Mouse (Mus musculus): ENCODE measurements around the gene Usb1. TPM values are rescaled to one million over a fixed set of nuclear protein-coding genes. Genes with fewer than 3 reads are reported as not detected.

Gene Usb1
- total RNA-seq, 2 experiments from 2014 or later: 11.6 to 12.3 TPM

- no peak for DNase-seq (ENCODE audit: low spot score in 2 of 2)
These were observed 534 bp downstream of the Usb1 start for GRCm38 (mm10) chr8:95332437-95333199.

- DNase-seq (ENCODE audit: low spot score in 2 of 2): no peak
These were observed 3.6 kb downstream of the Usb1 start for GRCm38 (mm10) chr8:95335706-95336105.

GRCm38 (mm10) chr8:95336363-95336762 lies 4.3 kb downstream of the Usb1 start:
- DNase-seq (ENCODE audit: low spot score in 2 of 2): no peak

GRCm38 (mm10) chr8:95341721-95342120 lies 9.6 kb downstream of the Usb1 start:
- DNase-seq (ENCODE audit: low spot score in 2 of 2): no peak

- DNase-seq (ENCODE audit: low spot score in 2 of 2): no peak
These were observed 12.6 kb downstream of the Usb1 start for GRCm38 (mm10) chr8:95344668-95345067.

- peak; percentile 73 to 74 for DNase-seq (ENCODE audit: low spot score in 2 of 2)
These were observed 14.8 kb downstream of the Usb1 start for GRCm38 (mm10) chr8:95346643-95347545.

- no peak for DNase-seq (ENCODE audit: low spot score in 2 of 2)
These were observed 16.3 kb downstream of the Usb1 start for GRCm38 (mm10) chr8:95348356-95348755.

GRCm38 (mm10) chr8:95348811-95349630 lies 16.9 kb downstream of the Usb1 start:
- DNase-seq (ENCODE audit: low spot score in 2 of 2): peak; percentile 78 to 87

GRCm38 (mm10) chr8:95351461-95351860 lies 19.4 kb downstream of the Usb1 start:
- DNase-seq (ENCODE audit: low spot score in 2 of 2): no peak

GRCm38 (mm10) chr8:95352151-95352870 lies 20.2 kb downstream of the Usb1 start, which contains the start of gene Mmp15:
Gene Mmp15 (plus strand): TSS chr8:95352268.
- DNase-seq (ENCODE audit: low spot score in 2 of 2): peak; percentile 54 to 68

- DNase-seq (ENCODE audit: low spot score in 2 of 2): no peak
These were observed 21.1 kb downstream of the Usb1 start for GRCm38 (mm10) chr8:95352871-95353866.

GRCm38 (mm10) chr8:95354606-95355005 lies 22.5 kb downstream of the Usb1 start:
- DNase-seq (ENCODE audit: low spot score in 2 of 2): no peak

GRCm38 (mm10) chr8:95358550-95359411 lies 26.7 kb downstream of the Usb1 start:
- no peak for DNase-seq (ENCODE audit: low spot score in 2 of 2)

GRCm38 (mm10) chr8:95360181-95361015 lies 28.3 kb downstream of the Usb1 start:
- DNase-seq (ENCODE audit: low spot score in 2 of 2): no peak

- no peak for DNase-seq (ENCODE audit: low spot score in 2 of 2)
These were observed 28.9 kb downstream of the Usb1 start for GRCm38 (mm10) chr8:95361016-95361341.

GRCm38 (mm10) chr8:95362272-95362671 lies 30.2 kb downstream of the Usb1 start:
- DNase-seq (ENCODE audit: low spot score in 2 of 2): no peak

- no peak for DNase-seq (ENCODE audit: low spot score in 2 of 2)
These were observed 31.8 kb downstream of the Usb1 start for GRCm38 (mm10) chr8:95363849-95364248.

All from left cerebral cortex, adult 18-20 months (tissue).